Mouse (Mus musculus) embryonic facial prominence, embryonic 13.5 days (tissue): ENCODE measurements around the gene Gtf3a. TPM values are rescaled to one million over a fixed set of nuclear protein-coding genes. Genes with fewer than 3 reads are reported as not detected.
"Not testable (repeated sequence)": the region's sequence is repeated elsewhere in the genome, so short reads cannot be mapped to it uniquely, and the experiment has no call there.

Experiments
- ATAC-seq: fragments of 200-750 bp; cut with Nextera tagmentation; 2 replicates; pipeline ENCODE4 v1.8.0; 2017; ENCODE audit warnings: low read depth; ENCODE audit not compliant: insufficient number of reproducible peaks, insufficient read depth, low FRiP score, low TSS enrichment
- H3K27ac ChIP-seq: fragments of 300-500 bp; sonication (generic); 2 replicates; pipeline ENCODE4 v1.5.1; 2015; ENCODE audit warnings: moderate library complexity, mild to moderate bottlenecking, inconsistent platforms
- H3K27me3 ChIP-seq: fragments of 300-500 bp; sonication (generic); 2 replicates; pipeline ENCODE4 v1.6.1; 2015; ENCODE audit warnings: mild to moderate bottlenecking, inconsistent platforms
- H3K36me3 ChIP-seq: fragments of 300-500 bp; sonication (generic); 2 replicates; pipeline ENCODE4 v1.6.1; 2015; ENCODE audit warnings: mild to moderate bottlenecking, inconsistent platforms
- H3K4me1 ChIP-seq: fragments of 300-500 bp; sonication (generic); 2 replicates; pipeline ENCODE4 v1.6.1; 2015; ENCODE audit warnings: inconsistent platforms
- H3K4me2 ChIP-seq: fragments of 300-500 bp; sonication (generic); 2 replicates; pipeline ENCODE4 v1.6.1; 2015; ENCODE audit warnings: moderate library complexity, mild to moderate bottlenecking, inconsistent platforms
- H3K4me3 ChIP-seq: fragments of 300-500 bp; sonication (generic); 2 replicates; pipeline ENCODE4 v1.5.1; 2015; ENCODE audit warnings: mild to moderate bottlenecking, inconsistent platforms
- H3K9ac ChIP-seq: fragments of 300-500 bp; sonication (generic); 2 replicates; pipeline ENCODE4 v1.6.1; 2015; ENCODE audit warnings: mild to moderate bottlenecking, inconsistent platforms
- H3K9me3 ChIP-seq: fragments of 300-500 bp; sonication (generic); 2 replicates; pipeline ENCODE4 v1.6.1; 2016; ENCODE audit warnings: inconsistent platforms
- WGBS: fragments of 180-500 bp; shearing (Covaris S2); methylation state at CpG from one replicate; pipeline ENCODE4 v1.1.7; 2015; ENCODE audit warnings: mixed read lengths; 5-methylcytosine and 5-hydroxymethylcytosine counted together
- polyA plus RNA-seq: library from polyadenylated mRNA; unstranded; fragments of >200 nt; fragmentation: Nextera tagmentation; extraction: Ambion mirVana; gene quantifications from 2 replicates; pipeline ENCODE4 v1.2.1, GENCODE M21; 2015

Gtf3a gene
- polyA plus RNA-seq, 1 experiment from 2014 or later, result 114 TPM

- Histone ChIP-seq H3K27me3 (no peaks in the 10 kb centered on the region), H3K9me3 (peaks cover 4% of the 10 kb centered on the region; the same call in 1 of the 2 replicates), H3K4me2 (no peak overlapping the region), H3K36me3 (no peaks in the 10 kb centered on the region), H3K9ac (no peak overlapping the region), H3K27ac (no peak overlapping the region), H3K4me3 (no peak overlapping the region), H3K4me1 (no peaks in the 10 kb centered on the region)
- ATAC-seq, result no peak
- WGBS, result 81% methylated on average over 16 of the region's 16 CpGs
These were observed 9.2 kb upstream of the Gtf3a start for GRCm38 (mm10) chr5:146939109-146939796.

- Histone ChIP-seq H3K36me3 (no peaks in the 10 kb centered on the region), H3K9ac (no peak overlapping the region), H3K4me2 (no peak overlapping the region), H3K9me3 (peaks cover 8% of the 10 kb centered on the region; the same call in 1 of the 2 replicates), H3K27me3 (no peaks in the 10 kb centered on the region), H3K4me3 (no peak overlapping the region), H3K27ac (no peak overlapping the region), H3K4me1 (no peaks in the 10 kb centered on the region)
- WGBS, result 20% methylated on average over 7 of the region's 7 CpGs
- ATAC-seq, result no peak
These were observed 8.2 kb upstream of the Gtf3a start for GRCm38 (mm10) chr5:146940219-146940618.

DNA sequence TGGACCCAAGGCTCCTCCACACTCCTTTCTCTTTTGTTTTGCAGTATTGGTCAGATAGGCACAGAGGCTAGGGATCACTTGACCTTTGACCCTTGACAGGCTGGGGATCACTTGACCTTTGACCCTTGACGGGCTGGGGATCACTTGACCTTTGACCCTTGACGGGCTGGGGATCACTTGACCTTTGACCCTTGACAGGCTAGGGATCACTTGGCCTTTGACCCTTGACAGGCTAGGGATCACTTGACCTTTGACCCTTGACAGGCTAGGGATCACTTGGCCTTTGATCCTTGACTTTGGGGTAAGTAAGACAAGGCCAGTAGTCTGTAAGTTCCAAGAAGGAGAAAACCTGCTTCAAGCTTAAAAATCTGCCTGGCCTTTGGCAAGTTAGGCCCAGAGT lies 6.5 kb upstream of the Gtf3a start:
- H3K9me3 ChIP-seq, H3K4me2 ChIP-seq, H3K27ac ChIP-seq, H3K4me1 ChIP-seq, H3K27me3 ChIP-seq, H3K36me3 ChIP-seq, H3K4me3 ChIP-seq, ATAC-seq, H3K9ac ChIP-seq: not testable (repeated sequence)
- WGBS, result 34% methylated on average over 2 of the region's 2 CpGs

- ATAC-seq, result no peak
- H3K9me3 ChIP-seq, result peaks cover 8% of the 10 kb centered on the region; the same call in 1 of the 2 replicates
- no peak overlapping the region for H3K4me3 ChIP-seq
- no peaks in the 10 kb centered on the region for H3K36me3 ChIP-seq
- H3K27ac ChIP-seq, result no peak overlapping the region
- H3K4me2 ChIP-seq, result no peak overlapping the region
- no peaks in the 10 kb centered on the region for H3K27me3 ChIP-seq
- no peaks in the 10 kb centered on the region for H3K4me1 ChIP-seq
- 41% methylated on average over 15 of the region's 15 CpGs for WGBS
- no peak overlapping the region for H3K9ac ChIP-seq
These were observed 5.5 kb upstream of the Gtf3a start for GRCm38 (mm10) chr5:146942965-146943364.

DNA sequence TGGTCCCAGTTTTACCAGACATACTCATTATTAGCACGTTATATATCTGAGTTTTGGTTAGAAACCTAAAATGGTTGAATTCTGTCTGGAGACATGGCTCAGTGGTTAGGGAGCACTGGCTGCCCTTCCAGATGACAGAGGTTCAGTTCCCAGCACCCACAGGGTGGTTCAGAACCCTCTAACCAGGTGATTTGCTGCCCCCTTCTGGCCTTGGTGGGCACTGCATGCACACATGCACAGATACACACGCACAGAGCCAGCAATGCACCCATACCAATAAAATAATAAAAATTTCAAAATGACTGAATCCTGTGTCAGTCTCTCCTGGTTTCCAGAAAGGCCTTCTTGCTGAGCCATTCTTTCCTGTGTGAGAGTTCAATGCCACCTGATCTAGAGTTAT lies 3.9 kb upstream of the Gtf3a start:
- Histone ChIP-seq H3K9ac (no peak overlapping the region), H3K4me3 (no peak overlapping the region), H3K4me1 (peaks cover 6% of the 10 kb centered on the region), H3K4me2 (no peak overlapping the region), H3K36me3 (no peaks in the 10 kb centered on the region), H3K27me3 (no peaks in the 10 kb centered on the region), H3K9me3 (0 out of 2 replicates have a peak, but pooled peaks cover 5% of the 10 kb centered on the region), H3K27ac (no peak overlapping the region)
- ATAC-seq, result no peak
- WGBS, result 95% methylated on average over 2 of the region's 2 CpGs

- no peaks in the 10 kb centered on the region for H3K27me3 ChIP-seq
- no peak for ATAC-seq
These were observed 1.8 kb upstream of the Gtf3a start for GRCm38 (mm10) chr5:146946682-146947081.

DNA sequence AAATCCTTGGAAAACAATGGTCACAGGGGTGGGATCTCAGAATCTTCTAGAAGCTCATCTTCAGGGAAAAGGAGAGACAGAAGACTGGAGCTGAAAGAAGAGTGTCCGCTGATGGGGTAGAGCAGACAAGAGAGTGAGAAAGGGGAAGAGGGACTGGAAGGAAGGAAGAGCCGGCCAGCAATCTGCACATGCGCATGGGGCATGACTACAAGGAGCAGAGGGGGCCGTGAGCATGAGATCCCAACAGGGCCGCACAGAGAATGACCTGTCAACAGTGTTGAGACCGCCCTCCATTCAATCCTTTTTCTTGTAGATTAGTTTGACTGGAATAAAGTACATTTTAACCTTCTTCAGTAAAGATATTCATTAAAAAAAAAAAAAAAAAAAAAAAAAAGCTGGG lies 960 bp upstream of the Gtf3a start:
- Histone ChIP-seq H3K4me3 (no peak overlapping the region), H3K27me3 (no peaks in the 10 kb centered on the region), H3K4me2 (no peak overlapping the region), H3K9ac (no peak overlapping the region), H3K36me3 (peaks cover 21% of the 10 kb centered on the region), H3K27ac (no peak overlapping the region), H3K4me1 (peaks cover 13% of the 10 kb centered on the region), H3K9me3 (0 out of 2 replicates have a peak, but pooled peaks cover 5% of the 10 kb centered on the region)
- WGBS, result 88% methylated on average over 6 of the region's 6 CpGs
- ATAC-seq, result no peak

More at GRCm38 (mm10) chr5:146946682-146947081, 1.8 kb upstream of the Gtf3a start:
- H3K9me3 ChIP-seq, result 0 out of 2 replicates have a peak, but pooled peaks cover 5% of the 10 kb centered on the region
- H3K27ac ChIP-seq, result no peak overlapping the region
- H3K4me2 ChIP-seq, result no peak overlapping the region
- no peak overlapping the region for H3K9ac ChIP-seq
- H3K4me1 ChIP-seq, result peaks cover 13% of the 10 kb centered on the region
- peaks cover 13% of the 10 kb centered on the region for H3K36me3 ChIP-seq
- 89% methylated on average over 9 of the region's 9 CpGs for WGBS
- no peak overlapping the region for H3K4me3 ChIP-seq

DNA sequence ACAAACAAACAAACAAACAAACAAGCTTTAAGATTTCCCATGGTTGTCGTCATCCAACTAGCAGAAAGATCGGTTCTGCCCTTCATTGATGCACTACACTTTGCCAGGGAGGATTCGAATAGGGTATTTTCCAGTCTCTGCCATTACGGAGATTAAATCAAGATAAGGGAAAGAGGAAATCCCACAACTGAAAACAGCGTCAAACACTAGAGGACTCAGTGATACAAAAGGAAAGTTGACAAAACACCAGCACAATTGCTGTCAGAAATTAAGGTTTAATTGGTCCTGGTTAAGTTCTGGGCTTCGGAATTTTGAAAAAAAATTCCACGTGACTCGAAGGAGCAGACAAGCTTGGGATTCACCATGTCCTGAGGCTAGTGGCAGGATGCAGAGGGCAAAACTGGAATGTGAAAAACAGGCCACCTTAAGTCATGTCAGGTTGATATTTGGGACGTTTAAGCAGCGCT lies 383 bp upstream of the Gtf3a start:
- Histone ChIP-seq H3K9me3 (0 out of 2 replicates have a peak, but pooled peaks cover 5% of the 10 kb centered on the region), H3K4me3 (peak overlapping the region; percentile 79), H3K27me3 (no peaks in the 10 kb centered on the region), H3K9ac (peak overlapping the region; percentile 91), H3K36me3 (peaks cover 27% of the 10 kb centered on the region), H3K4me1 (peaks cover 13% of the 10 kb centered on the region), H3K4me2 (peak overlapping the region; percentile 86), H3K27ac (peak overlapping the region; percentile 78)
- no peak for ATAC-seq
- WGBS, result 19% methylated on average over 10 of the region's 10 CpGs

- H3K4me3 ChIP-seq, result no peak overlapping the region
- peaks cover 7% of the 10 kb centered on the region for H3K4me1 ChIP-seq
- ATAC-seq, result no peak
- H3K9me3 ChIP-seq, result no peaks in the 10 kb centered on the region
- no peak overlapping the region for H3K27ac ChIP-seq
- 84% methylated on average over 7 of the region's 7 CpGs for WGBS
- H3K27me3 ChIP-seq, result no peaks in the 10 kb centered on the region
- no peak overlapping the region for H3K9ac ChIP-seq
- H3K4me2 ChIP-seq, result no peak overlapping the region
- peaks cover 91% of the 10 kb centered on the region for H3K36me3 ChIP-seq
These were observed 6.1 kb downstream of the Gtf3a start for GRCm38 (mm10) chr5:146954576-146954975.

DNA sequence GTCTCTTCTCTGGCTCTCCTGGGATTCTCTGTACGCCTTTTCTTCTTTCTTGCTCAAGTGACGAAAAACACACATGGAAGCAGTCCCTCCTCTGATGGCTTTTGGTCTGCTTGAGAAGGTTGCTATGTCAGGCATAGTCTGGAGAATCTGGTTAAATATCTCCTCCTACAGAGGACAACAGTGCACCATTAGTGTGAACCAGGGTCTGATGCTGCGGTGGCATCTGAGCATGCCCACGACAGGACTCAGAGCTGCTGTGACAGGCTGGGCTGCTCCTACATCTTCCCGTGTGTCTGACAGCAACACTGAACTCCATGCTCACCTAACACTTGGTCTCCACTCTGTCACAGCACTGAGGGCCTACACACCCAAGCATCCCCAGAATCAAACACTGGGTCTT lies 7.2 kb downstream of the Gtf3a start:
- no peak overlapping the region for H3K27ac ChIP-seq
- H3K9me3 ChIP-seq, result no peaks in the 10 kb centered on the region
- H3K4me1 ChIP-seq, result no peaks in the 10 kb centered on the region
- no peak overlapping the region for H3K4me2 ChIP-seq
- no peak for ATAC-seq
- WGBS, result 83% methylated on average over 5 of the region's 5 CpGs
- H3K4me3 ChIP-seq, result no peak overlapping the region
- peaks cover 90% of the 10 kb centered on the region for H3K36me3 ChIP-seq
- H3K27me3 ChIP-seq, result no peaks in the 10 kb centered on the region
- no peak overlapping the region for H3K9ac ChIP-seq

DNA sequence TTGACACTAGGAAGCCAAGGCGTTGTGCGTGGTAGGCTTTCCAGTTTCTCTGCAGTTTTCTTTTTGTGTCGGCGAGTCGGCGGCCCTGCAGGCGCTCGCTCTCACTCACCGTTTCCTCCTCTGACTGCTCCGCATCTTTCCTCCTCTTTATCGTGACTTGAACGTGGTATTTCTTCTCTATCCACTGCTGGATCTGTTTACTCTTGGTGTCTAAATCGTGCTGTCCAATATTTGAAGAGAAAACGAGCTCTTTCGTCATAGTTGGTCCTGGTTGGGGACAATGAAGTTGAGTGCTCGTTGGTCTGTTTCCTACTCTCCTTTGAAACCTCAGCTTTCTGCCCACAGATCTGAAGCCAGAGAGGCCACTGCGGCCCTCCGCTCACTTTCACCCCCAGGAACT lies 8.2 kb downstream of the Gtf3a start:
- no peak overlapping the region for H3K4me2 ChIP-seq
- H3K36me3 ChIP-seq, result peaks cover 80% of the 10 kb centered on the region
- no peak overlapping the region for H3K27ac ChIP-seq
- no peak overlapping the region for H3K9ac ChIP-seq
- no peaks in the 10 kb centered on the region for H3K9me3 ChIP-seq
- no peaks in the 10 kb centered on the region for H3K4me1 ChIP-seq
- no peak for ATAC-seq
- 90% methylated on average over 18 of the region's 18 CpGs for WGBS
- H3K27me3 ChIP-seq, result no peaks in the 10 kb centered on the region
- no peak overlapping the region for H3K4me3 ChIP-seq
